Mouse (Mus musculus) heart, postnatal 4 days (tissue): ENCODE results near the gene Yipf4. TPM values are rescaled to one million over a fixed set of nuclear protein-coding genes. Genes with fewer than 3 reads are reported as not detected.
"Not testable (repeated sequence)": the region's sequence is repeated elsewhere in the genome, so short reads cannot be mapped to it uniquely, and the experiment has no call there.

Source experiments
- DNase-seq: peaks from one replicate; pipeline ENCODE4 v3.0.0; 2021
- total RNA-seq, 2 experiments: library from RNA; stranded (reverse); gene quantifications; 2 replicates each; pipeline ENCODE4 v1.2.3; 2021

Gene Yipf4
- total RNA-seq, result 10 to 100 TPM; 59.7 to 60.5 TPM

DNA sequence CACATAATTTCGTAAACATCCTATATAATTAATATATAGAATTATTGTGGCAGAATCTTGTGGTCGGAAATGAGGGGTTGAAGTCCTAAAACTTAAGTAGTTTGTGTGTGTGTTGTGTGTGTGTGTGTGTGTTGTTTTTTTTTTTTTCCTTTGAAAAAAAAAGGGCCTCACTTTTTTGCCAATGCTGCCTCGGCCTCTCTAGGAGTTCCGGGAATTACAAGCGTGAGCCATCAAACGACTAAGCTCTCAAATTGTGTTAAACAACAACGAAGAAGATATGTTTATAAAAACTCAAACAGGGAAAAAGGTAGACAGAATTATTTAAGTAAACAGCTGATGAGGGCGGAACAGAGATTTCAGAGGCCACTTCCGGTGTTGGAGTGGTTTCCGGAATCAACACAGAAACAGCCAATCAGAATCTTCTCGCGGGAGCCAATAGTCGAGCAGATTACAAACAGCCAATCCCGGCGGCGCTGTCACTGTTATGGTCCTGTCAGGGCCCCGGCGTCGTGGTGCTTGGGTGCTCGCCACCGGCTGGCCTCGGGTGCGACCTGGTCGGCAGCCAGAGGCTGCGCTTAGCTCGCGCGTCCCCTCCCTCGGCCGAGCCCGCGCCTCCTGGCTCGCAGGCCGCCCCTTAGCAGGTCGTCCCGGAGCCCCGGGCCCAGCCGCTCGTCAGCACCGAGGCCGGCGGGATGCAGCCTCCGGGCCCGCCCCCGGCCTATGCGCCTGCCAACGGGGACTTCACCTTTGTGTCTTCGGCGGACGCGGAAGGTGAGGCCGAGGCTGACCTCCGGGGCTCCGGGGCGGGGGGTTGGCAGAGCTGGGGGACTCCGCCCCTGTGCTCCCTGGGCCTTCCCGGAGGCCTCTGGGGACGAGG lies at the start of gene Yipf4:
Gene Yipf4 (plus strand): TSS at position 470 of the 877 bp plus-strand sequence.
- peak; percentile 97 for DNase-seq

DNA sequence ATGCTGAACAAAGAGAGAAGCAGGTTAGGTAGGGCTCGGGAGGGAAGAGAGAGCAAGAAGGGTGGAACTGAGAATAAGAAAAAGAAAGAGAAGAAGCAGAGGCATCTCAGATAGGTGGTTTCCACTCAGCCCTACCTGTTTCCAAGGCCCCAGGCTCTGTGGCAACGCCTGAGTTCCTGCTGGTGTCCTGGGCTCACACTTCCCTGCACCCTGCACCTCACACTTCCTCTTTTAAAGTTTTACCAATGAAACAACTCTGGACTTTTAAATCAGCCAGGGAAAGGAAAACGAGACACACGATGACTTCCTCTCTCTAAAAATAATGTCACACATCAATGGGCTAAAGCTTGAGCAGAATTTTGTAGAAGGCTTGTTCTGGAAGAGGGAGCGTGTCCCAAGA lies 48.8 kb upstream of the Yipf4 start:
- no peak for DNase-seq

DNA sequence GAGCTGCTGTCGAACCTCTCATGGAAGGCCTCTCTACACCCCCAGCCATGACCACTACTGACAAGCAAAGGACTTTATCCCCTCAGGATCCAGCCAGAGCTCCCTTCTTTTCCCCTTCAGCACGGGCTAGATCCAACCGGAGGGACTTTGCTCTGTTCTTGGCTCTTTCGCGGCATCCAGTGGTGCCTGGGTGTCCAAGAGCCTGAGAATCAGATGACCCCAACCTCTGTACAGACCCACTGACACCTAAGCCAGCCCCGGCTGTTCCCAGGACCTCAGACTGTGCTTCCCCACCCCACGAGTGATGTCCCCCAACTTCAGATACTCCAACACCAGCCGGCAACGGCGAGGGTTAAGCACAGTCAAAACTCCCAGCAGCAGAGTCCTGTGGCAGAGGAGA lies 39.5 kb upstream of the Yipf4 start:
- no peak for DNase-seq

DNA sequence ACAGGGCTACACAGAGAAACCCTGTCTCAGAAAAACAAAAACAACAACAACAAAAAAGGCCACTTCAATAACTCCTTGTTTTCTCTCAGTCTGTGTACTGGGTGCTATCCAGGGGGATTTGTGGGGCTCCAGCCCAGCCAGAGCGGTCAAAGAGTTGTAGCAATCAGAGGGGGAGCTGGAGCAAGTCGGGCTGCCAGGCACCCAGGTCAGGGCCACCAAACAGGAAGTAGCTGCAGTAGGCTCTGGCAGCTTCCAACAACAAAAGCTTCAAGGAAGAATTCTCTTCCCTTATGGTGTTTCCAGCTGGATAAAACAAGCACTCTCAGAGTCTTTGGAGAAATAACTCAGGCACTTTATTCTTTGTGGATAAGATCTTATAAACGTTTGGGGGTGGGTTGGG lies 35.4 kb upstream of the Yipf4 start:
- DNase-seq, result no peak

DNA sequence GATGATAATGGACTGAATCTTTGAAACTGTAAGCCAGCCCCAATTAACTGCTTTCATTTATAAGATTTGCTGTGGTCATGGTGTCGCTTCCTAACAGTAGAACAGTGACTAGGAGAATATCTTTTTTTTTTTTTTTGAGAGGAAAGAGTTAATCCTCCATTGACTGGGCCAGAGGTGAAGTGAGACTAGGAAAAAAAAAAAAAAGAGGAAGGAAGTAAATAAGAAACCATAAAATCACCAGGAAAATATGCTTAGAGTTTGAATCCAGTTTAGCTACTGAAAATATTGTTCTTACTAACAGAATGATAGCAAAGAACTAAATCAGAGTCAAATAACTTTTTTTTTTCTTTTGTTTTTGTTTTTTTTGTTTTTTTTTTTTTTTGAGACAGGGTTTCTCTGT lies 34.6 kb upstream of the Yipf4 start:
- DNase-seq, result no peak

DNA sequence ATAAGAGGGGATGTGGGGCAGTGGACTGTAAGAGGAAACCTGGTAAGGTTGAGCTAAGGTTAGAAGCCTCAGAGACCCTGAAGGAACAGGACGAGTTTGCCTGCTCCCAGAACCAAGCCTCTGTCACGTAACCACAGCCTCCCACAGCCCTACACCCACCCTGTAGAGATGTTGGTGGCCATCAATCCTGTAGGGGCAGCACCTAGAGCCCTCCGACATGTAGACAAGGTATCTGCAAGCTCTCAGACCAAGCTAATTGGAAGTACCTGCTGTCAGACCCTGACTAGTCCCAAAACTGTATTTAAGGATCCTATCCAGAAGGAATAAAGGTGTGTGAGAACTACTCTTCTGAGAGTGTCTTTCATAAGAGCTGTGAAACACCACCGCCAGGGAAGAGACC lies 33.9 kb upstream of the Yipf4 start:
- no peak for DNase-seq

DNA sequence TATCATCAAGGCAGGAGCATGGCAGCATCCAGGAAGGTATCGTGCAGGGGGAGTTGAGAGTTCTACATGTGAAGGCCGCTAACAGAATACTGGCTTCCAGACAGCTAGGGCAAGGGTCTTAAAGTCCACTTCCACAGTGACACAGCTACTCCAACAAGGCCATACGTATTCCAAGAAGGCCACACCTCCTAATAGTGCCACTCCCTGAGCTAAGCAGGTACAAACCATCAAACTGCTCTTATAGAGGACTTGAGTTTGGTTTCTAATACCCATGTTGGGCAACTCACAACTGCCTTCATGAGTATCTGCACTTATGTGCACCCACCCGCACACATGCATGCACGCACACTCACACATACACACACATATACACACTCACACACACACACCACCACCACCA lies 32.5 kb upstream of the Yipf4 start:
- DNase-seq, result no peak

DNA sequence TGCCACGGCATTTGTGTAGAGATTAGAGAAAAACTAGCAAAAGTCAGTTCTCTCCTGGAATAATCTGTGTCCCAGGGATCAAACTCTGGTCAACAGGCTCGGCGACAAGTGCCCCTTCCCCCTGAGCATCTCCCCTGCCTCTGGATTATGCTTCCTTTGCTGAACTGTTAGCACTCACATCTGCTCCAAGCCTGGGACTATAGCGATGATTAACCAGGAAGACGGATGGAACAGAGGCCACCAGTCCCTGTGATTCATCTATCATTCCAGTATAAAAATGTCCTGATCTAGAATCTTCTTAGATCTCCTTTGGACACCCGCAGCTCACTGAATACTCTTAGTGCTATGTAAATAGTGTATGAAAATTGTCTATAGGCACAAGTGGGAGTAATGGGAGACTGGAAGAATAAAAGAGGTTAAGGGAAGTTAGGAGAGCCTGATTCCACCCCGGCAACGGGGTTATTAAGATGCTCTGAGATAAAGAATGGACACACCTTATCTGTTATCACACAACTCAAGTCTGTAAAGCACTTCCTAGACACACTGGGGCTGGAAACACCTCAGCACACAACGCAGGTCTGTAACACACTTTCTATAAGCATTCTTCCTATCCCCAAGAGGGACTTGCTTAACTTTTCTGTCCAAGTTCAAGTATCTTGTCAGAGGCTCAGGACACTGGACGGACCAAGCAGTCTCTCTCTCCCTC lies 31.2 kb upstream of the Yipf4 start:
- DNase-seq, result no peak

DNA sequence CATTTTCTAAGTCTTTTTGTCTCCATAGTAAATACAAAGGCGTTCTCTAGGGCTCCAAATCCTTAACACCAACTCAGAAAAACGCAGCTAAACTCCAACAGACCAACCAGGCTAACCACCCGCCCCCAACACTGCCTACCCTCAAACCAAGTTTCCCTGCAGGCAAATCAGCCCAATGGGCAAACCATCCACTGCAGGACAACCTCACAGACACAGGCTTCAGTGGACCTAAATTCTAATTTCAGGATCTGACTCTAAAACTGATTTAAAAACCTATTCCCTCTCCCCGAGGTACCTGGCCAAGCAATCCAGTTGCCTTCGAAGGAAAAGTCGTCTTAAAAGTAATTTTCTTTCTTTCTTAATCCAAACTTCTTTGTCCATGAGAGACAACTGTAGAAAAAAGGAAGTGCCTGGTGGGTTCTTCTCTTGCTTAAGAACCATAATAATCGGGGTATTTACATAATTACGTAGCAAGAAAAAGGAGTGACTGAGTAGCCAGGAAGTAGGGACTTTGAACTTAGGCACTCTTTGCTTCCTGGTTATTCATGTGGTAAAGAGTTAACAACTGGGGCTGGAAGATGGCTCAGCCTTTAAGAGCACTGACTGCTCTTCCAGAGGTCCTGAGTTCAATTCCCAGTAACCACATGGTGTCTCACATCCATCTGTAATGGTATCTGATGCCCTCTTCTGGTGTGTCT lies 30.4 kb upstream of the Yipf4 start, which contains the start of gene Nlrc4:
Gene Nlrc4 (minus strand): TSS at position 432 of the 698 bp plus-strand sequence.
- DNase-seq, result no peak

DNA sequence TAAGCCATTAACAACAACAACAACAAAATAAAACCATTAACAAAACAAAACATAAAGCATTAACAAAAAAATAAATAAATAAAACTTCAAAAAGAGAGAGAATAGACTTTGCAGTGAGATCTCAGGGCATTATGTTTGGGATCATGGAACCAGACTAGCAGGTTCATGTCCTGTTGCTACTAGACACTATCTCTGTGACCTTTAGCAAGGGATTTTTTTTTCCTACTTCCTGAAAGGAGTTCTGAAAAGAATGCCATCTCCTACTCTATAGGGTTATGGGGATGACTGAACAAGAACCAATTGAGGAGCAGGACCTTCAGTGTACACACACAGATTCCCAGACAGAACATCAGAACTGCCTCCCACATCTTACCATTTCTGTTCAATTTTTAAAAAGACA lies 25.8 kb upstream of the Yipf4 start:
- no peak for DNase-seq

DNA sequence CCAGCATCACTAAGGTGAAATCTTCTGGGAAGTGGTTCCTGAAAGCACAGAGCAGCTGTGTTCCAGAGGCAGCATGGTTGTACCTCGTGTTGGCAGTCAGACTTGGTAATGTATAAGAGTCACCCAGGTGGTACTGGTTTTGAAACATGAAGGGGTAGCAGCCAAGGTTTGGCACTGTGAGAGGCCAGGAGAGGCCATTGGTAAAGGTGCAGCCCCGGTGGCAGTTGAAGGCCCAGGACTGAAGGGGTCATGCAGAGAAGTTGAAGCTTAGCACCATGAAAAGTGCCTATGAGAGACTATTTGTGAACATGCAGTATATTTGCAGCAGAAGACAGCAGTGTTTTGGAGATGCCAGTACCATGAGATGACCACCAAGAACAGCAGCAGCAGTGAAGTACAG lies 21.3 kb upstream of the Yipf4 start:
- not testable (repeated sequence) for DNase-seq

DNA sequence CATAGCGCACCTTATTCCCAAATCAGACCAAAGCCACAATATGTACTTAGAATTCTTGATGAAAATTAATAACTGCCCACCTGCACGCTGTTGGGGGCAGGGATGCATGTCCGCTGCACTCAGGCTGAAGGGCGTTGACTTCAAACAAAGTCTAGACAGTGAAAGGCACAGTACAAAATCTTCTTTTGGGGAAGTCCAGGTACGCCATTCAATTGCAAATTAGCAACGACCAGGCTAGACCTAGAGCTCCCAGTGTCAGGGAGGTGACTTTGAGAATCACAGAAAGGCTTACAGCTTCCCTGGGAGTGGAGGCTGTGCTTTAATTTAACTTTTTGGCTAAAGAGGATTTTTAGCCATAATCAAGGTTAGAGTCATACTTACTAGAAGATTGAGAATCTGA lies 19.2 kb upstream of the Yipf4 start:
- DNase-seq, result not testable (repeated sequence)

DNA sequence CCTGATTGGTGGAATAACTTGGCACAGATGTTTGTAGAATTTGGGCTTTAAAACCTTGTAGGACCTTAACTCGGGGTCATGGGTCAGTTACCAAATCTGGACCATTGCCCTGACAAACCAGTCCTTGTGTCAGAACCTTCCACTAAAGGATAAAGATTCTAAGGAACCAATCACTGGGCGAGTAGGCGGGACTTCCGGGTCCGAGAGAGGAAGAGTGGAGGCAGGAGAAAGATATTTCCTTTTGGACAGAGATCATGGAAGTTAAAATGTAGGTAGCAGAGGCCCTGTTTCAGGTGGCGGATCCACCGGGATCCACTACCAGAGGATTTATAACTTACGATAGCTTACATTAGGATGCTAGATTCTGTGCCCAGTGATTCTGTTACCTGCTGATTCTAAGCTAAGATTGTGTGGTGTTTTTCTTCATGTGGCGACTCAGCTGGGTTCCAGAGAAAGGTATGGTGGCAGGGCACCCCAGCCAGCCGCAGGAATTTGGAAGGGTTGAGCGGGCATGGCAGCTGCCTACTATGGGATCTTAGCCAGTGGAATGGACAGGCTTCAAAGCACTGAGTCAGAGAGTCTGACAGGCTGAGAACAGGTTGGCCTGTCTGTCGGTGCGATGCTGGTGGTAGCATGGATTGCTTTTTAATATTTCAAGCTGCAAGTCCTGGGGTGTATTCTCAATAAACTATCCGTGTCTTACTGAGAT lies 8.8 kb upstream of the Yipf4 start:
- DNase-seq, result no peak

DNA sequence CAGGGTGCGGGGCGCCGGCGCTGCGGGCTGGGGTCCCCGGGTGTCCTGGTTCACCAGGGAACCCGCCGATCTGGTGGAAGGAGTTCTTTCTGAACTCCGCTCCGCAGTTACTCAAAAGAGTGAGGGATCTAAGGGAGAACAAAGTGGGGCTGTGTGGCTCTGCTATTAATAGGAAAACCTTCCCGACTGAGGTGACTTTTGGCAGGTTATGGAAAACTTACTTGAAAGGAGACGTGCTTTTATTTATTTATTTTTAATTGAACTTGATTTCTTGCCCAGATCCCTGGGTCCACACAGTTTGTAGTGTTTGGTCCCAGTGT lies 568 bp downstream of the Yipf4 start:
- DNase-seq, result no peak

DNA sequence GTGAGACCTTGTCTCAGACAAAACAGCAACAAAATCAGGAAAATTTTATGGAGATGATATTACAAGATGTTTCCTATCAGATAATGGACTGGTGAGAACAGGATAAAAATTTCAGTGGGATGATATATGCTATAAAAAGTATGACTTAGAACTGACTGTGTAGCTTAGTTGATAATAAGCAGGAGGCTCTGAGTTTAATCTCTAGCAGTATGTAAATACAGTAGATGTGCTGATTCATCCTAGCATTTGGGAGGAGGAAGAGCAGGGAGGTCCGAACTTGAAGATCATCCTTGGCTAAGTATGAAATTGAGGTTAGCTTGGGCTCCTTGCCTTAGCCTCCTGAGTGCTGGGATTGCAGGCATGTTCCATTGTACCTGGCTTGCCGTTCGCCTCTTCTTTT lies 2.3 kb downstream of the Yipf4 start:
- DNase-seq, result no peak

DNA sequence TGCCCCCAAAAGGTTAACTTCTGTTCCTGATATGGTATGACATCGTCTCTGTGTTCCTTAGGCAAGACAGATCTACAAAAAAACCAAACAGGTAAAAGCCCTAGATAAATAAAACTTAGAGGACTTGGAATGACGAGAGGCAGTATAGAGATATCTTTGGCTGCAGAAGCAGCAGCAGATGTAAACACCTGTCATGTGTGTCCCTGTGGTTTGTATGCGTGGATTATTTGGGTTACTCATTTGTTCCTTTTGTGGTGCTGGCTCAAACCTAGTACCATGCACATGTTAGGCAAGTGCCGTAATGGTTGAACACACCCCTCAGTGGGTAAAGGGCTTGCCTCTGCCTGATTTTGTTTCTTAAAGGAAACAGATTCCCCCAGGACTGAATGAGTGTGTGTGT lies 10.9 kb downstream of the Yipf4 start:
- no peak for DNase-seq

DNA sequence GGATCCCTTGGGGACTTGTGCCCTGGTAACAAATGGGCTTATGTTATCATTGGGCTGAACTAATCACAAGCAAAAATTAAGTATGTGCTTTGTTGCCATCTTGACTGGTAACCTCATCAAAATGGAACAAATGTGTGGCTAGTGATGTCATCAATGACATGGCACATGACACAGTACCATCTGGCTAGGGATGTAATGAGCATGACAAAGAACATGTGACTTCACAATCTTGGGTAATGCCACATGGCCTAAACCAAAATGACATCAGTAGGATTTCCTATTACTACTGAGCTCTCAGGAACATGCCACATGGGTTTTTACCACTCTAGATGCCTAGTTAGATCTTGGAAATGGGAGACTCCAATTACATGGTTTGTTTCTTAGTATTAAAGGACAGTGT lies 11.8 kb downstream of the Yipf4 start:
- DNase-seq, result no peak

DNA sequence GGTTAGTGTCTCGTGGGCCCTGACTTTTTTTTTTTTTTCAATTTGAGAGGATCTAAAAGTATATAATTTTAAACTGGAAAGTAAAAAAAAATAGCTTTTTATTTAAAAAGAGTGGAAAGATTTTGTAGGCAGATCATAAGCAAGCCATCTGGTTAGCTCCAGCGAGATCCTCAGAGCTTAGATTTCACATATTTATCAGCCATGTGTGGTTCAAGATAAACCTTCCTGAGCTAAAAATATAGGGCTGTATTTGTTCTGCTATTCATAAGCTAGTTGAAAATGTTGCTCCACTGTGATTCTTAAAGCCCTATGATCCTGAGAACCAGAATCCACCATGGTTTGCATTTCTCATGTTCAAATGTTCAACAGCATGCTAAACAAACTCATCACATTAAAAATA lies 18.6 kb downstream of the Yipf4 start:
- no peak for DNase-seq

DNA sequence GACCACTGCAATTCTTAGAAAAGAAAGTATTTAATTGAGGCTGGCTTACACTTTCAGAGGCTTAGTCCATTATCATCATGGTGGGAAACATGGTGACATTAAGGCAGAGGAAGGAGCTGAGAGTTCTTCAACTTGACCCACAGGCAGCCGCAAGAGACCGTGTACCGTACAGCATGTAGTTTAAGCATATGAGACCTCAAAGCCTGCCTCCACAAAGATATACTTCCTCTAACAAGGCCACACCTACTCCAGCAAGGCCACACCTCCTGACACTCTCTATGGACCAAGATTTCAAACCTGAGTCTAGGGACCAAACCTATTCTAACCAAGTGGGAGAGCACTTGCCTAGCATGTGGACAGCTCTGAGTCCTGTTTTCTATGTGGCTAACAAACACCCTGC lies 19.3 kb downstream of the Yipf4 start:
- DNase-seq, result no peak

DNA sequence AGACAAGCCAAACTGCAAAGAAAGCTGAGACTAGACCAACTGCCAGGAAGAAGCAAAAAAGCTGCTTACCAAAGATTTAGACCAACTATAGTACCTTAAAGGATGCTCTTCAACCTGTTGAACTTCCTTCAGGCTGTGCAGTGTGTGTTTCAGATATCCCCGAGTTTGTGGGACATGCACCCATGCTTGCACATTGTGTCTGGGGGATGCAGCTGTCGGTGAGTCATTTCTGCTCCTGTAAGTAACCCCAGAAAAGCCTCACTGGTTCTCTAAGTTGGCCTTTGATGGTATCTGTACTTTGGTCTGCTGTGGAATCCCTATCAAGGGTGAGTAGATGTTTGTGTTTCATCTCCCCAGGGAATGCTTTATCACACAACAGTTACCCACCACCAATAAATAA lies 23.0 kb downstream of the Yipf4 start:
- no peak for DNase-seq

DNA sequence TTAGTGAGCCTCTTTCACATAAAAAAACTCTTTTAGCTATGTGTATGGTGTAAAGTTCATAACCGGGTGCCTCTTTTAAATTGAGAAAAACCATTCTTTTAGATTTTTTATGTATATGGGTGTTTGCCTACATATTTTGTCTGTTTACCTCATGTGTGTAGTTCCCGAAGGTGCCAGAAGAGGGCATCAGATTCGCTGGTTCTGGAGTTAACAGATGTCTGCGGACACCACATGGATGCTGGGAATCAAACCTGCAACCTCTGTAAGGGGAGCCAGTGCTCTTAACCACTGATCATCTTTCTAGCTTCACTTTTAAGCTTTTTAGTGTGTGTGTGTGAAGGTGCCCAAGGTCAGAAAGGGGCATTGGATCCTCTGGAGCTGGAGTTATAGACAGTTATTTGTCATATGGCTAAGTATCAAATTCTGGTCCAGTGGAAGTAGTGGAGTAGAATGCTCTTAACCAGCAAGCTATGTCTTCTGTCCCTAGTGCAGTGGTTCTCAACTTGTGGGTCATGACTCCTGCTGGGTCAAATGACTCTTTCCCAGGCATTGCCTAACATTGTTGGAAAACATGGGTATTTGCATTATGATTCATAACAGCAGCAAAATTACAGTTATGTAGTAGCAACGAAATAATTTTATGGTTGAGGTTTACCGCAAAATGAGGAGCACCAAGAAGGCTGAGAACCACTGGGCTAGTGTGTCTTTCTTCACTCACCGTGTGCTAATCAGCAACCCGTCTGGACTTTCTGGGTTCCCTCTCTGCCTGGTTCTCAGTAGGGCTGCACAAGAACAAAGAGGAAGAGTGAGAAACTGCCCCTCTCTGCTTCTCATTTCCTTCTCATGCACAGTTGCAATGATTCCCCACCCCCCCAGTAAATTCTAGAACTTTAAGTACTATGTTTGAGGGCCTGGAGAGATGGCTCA lies 33.8 kb downstream of the Yipf4 start:
- no peak for DNase-seq

DNA sequence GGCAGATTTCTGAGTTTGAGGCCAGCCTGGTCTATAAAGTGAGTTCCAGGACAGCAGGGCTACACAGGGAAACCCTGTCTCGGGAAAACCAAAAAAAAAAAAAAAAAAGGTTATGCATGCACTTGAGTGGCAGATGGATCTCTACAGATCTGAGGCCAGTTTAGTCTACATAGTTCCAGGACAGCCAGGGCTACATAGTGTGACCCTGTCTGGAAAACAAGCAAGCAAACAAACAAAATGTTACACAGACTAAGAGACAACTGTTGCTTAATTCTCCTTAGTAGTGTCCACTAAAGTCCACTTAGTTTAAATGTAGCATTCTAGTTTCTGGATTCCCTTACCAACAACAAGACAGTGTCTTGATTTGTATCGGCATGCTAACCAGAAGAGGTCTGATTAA lies 36.8 kb downstream of the Yipf4 start:
- no peak for DNase-seq
